Mouse (Mus musculus) stomach, embryonic 15.5 days (tissue): Measurements from ENCODE around the gene Cort. TPM values are rescaled to one million over a fixed set of nuclear protein-coding genes. Genes with fewer than 3 reads are reported as not detected.
A peak's percentile ranks its signal among the peaks of the same experiment; 100 is the strongest.
"Not testable (repeated sequence)": the region's sequence is repeated elsewhere in the genome, so short reads cannot be mapped to it uniquely, and the experiment has no call there.

Source experiments
- ATAC-seq: fragments of 200-750 bp; cut with Nextera tagmentation; 2 replicates; pipeline ENCODE4 v1.8.0; 2017; ENCODE audit warnings: low read depth, moderate number of reproducible peaks, moderate TSS enrichment; ENCODE audit not compliant: insufficient read depth, low FRiP score
- H3K27ac ChIP-seq: fragments of 300-500 bp; sonication (generic); 2 replicates; pipeline ENCODE4 v1.5.1; 2015; ENCODE audit warnings: mild to moderate bottlenecking, inconsistent platforms
- H3K27me3 ChIP-seq: fragments of 300-500 bp; sonication (generic); replicated peaks from 2 replicates; pipeline ENCODE4 v1.6.1; 2015; ENCODE audit warnings: inconsistent platforms
- H3K36me3 ChIP-seq: fragments of 300-500 bp; sonication (generic); 2 replicates; pipeline ENCODE4 v1.6.1; 2015; ENCODE audit warnings: inconsistent platforms
- H3K4me1 ChIP-seq: fragments of 300-500 bp; sonication (generic); 2 replicates; pipeline ENCODE4 v1.6.1; 2015; ENCODE audit warnings: inconsistent platforms
- H3K4me2 ChIP-seq: fragments of 300-500 bp; sonication (generic); 2 replicates; pipeline ENCODE4 v1.6.1; 2015; ENCODE audit warnings: mild to moderate bottlenecking, inconsistent platforms
- H3K4me3 ChIP-seq: fragments of 300-500 bp; sonication (generic); replicated peaks from 2 replicates; pipeline ENCODE4 v1.5.1; 2015; ENCODE audit warnings: inconsistent platforms
- H3K9ac ChIP-seq: fragments of 300-500 bp; sonication (generic); 2 replicates; pipeline ENCODE4 v1.6.1; 2015; ENCODE audit warnings: inconsistent platforms
- H3K9me3 ChIP-seq: fragments of 300-500 bp; sonication (generic); 2 replicates; pipeline ENCODE4 v1.6.1; 2016; ENCODE audit warnings: inconsistent platforms
- WGBS: fragments of 180-500 bp; shearing (Covaris S2); methylation state at CpG from one replicate; pipeline ENCODE4 v1.1.7; 2015; 5-methylcytosine and 5-hydroxymethylcytosine counted together
- polyA plus RNA-seq: library from polyadenylated mRNA; unstranded; fragments of >200 nt; fragmentation: Nextera tagmentation; extraction: Ambion mirVana; gene quantifications from 2 replicates; pipeline ENCODE4 v1.2.1, GENCODE M21; 2015

The Cort gene
- polyA plus RNA-seq, 1 experiment from 2014 or later: 0.41 TPM

DNA sequence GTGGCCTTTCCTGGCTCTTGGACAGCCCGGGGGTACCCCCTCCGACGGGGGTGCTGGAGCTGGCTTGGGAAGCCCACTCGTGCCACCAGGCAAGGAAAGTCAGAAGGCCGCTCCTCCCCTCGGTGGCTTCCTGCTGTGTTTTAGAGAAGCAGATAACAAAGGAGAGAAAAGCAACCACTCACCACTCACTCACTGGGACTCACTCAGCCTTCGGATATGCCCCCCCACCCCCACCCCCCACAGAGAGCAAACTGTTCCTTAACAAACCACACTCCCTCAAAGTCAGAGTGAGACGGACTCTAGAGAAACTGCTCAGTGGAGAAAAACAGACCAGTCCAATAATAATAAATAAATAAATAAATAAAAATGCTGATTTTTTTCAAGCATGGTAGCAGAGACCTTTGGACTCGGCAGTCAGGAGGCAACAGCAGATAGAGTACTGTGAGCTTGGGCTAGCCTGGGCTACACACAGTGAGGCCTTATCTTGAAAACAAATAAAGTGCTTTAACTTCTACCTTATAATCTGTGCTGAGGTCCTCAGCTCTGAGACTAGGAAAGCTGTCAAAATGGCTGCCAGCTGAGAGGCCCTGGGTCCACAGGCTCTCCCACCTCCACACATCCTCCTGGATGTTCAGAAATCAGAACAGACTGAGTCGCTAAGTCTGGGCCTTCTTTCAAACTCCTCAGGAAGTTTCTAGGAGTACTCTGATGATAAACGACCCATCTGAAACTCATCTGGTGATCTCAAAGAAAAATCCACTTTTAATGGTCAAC is 1.0 kb downstream of the Cort start:
- no peaks in the 10 kb centered on the region for H3K27me3 ChIP-seq
- no peak overlapping the region for H3K27ac ChIP-seq
- ATAC-seq: no peak
- no peaks in the 10 kb centered on the region for H3K36me3 ChIP-seq
- H3K4me2 ChIP-seq: no peak overlapping the region
- H3K9ac ChIP-seq: no peak overlapping the region
- 69% methylated on average over 11 of the region's 11 CpGs for WGBS
- no peak overlapping the region for H3K4me3 ChIP-seq
- peaks cover 4% of the 10 kb centered on the region; the same call in 1 of the 2 replicates for H3K4me1 ChIP-seq
- H3K9me3 ChIP-seq: no peaks in the 10 kb centered on the region

- Histone ChIP-seq H3K9me3 (no peaks in the 10 kb centered on the region), H3K27ac (no peak overlapping the region), H3K4me2 (no peak overlapping the region), H3K27me3 (no peaks in the 10 kb centered on the region), H3K4me3 (no peak overlapping the region), H3K36me3 (no peaks in the 10 kb centered on the region), H3K4me1 (peaks cover 4% of the 10 kb centered on the region; the same call in 1 of the 2 replicates), H3K9ac (no peak overlapping the region)
- 53% methylated on average over 5 of the region's 5 CpGs for WGBS
- no peak; the same call in 1 of the 2 replicates for ATAC-seq
Observed at GRCm38 (mm10) chr4:149123432-149123831, 3.1 kb downstream of the Cort start.

DNA sequence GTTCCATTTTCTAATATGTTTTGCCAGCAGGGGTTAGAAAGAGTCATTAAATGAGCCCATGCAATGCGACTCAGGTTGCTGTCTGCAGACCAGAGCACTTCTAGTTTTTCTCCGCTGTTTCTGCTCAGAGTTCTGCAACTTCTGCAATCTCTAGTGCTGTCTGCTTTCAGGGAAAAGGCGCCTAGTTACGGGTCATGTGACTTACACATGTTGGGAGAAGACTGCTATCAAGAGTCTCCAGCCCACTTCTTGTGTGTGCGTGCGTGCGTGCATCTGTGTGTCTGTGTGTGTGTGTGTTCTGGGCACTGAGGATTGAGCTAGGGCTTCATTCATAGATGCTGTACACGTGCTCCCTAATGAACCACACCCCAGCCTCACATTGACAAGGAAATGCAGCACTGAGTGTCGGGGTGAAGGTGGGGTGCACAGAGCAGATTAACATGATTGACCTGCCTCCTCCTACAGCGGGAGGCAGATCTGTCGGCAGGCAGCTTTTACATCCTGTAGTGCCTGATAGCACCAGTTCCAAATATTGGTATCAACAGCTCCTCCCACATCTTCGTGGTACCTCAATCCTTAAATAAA is 6.5 kb downstream of the Cort start:
- not testable (repeated sequence) for H3K9ac ChIP-seq, H3K27ac ChIP-seq, H3K4me3 ChIP-seq, H3K36me3 ChIP-seq, ATAC-seq, H3K27me3 ChIP-seq, H3K4me1 ChIP-seq, H3K9me3 ChIP-seq, H3K4me2 ChIP-seq
- WGBS: 76% methylated on average over 12 of the region's 12 CpGs

GRCm38 (mm10) chr4:149103875-149104561 is 22.5 kb downstream of the Cort start, which contains the start of gene Dffa:
Dffa (plus strand) TSS chr4:149104146.
- ATAC-seq: peak; percentile 80
- Histone ChIP-seq H3K4me1 (peaks cover 6% of the 10 kb centered on the region; the same call in 1 of the 2 replicates), H3K9me3 (no peaks in the 10 kb centered on the region), H3K4me3 (peak within 1 kb of the TSS; percentile 77), H3K4me2 (peak within 1 kb of the TSS; percentile 84), H3K27me3 (no peaks in the 10 kb centered on the region), H3K27ac (no peak within 1 kb of the TSS), H3K9ac (peak within 1 kb of the TSS; percentile 55), H3K36me3 (0 out of 2 replicates have a peak, but pooled peaks cover 11% of the 10 kb centered on the region)
- 1% methylated on average over 35 of the region's 35 CpGs for WGBS

GRCm38 (mm10) chr4:149101456-149101855 is 25.1 kb downstream of the Cort start:
- WGBS: 86% methylated on average over 3 of the region's 3 CpGs
- Histone ChIP-seq H3K4me3 (no peak overlapping the region), H3K36me3 (no peaks in the 10 kb centered on the region), H3K27ac (no peak overlapping the region), H3K27me3 (no peaks in the 10 kb centered on the region), H3K9ac (no peak overlapping the region), H3K9me3 (no peaks in the 10 kb centered on the region), H3K4me2 (no peak overlapping the region), H3K4me1 (peaks cover 18% of the 10 kb centered on the region)
- ATAC-seq: no peak

- not testable (repeated sequence) for H3K27me3 ChIP-seq, H3K9ac ChIP-seq, H3K36me3 ChIP-seq, H3K27ac ChIP-seq, ATAC-seq, H3K4me2 ChIP-seq, H3K4me3 ChIP-seq, H3K9me3 ChIP-seq
- 86% methylated on average over 12 of the region's 12 CpGs for WGBS
- peaks cover 18% of the 10 kb centered on the region for H3K4me1 ChIP-seq
Observed at GRCm38 (mm10) chr4:149100449-149100848, 26.1 kb downstream of the Cort start.

GRCm38 (mm10) chr4:149099369-149100017 is 27.1 kb downstream of the Cort start, which contains the start of gene Pex14:
Pex14 (minus strand) TSS chr4:149099876.
- Histone ChIP-seq H3K27ac (peak within 1 kb of the TSS; percentile 48), H3K4me2 (peak within 1 kb of the TSS; percentile 92), H3K36me3 (no peaks in the 10 kb centered on the region), H3K9me3 (no peaks in the 10 kb centered on the region), H3K4me1 (peaks cover 13% of the 10 kb centered on the region), H3K9ac (peak within 1 kb of the TSS; percentile 89), H3K4me3 (peak within 1 kb of the TSS; percentile 99), H3K27me3 (no peaks in the 10 kb centered on the region)
- under 1% methylated on average over 49 of the region's 50 CpGs for WGBS
- ATAC-seq: peak; percentile 81

GRCm38 (mm10) chr4:149098571-149098970 is 28.0 kb downstream of the Cort start:
- Histone ChIP-seq H3K27ac (no peak overlapping the region), H3K36me3 (0 out of 2 replicates have a peak, but pooled peaks cover 4% of the 10 kb centered on the region), H3K4me1 (peaks cover 11% of the 10 kb centered on the region), H3K9ac (peak overlapping the region; percentile 89; the same call in 1 of the 2 replicates), H3K27me3 (no peaks in the 10 kb centered on the region), H3K4me2 (peak overlapping the region; percentile 92), H3K4me3 (peak overlapping the region; percentile 99), H3K9me3 (no peaks in the 10 kb centered on the region)
- ATAC-seq: no peak
- WGBS: 14% methylated on average over 11 of the region's 11 CpGs

- Histone ChIP-seq H3K4me3 (peak overlapping the region; percentile 99; the same call in 1 of the 2 replicates), H3K27me3 (no peaks in the 10 kb centered on the region), H3K27ac (no peak overlapping the region), H3K9me3 (no peaks in the 10 kb centered on the region), H3K36me3 (0 out of 2 replicates have a peak, but pooled peaks cover 4% of the 10 kb centered on the region), H3K4me2 (peak overlapping the region; percentile 92), H3K4me1 (peaks cover 11% of the 10 kb centered on the region), H3K9ac (no peak overlapping the region)
- 76% methylated on average over 3 of the region's 3 CpGs for WGBS
- ATAC-seq: no peak
Observed at GRCm38 (mm10) chr4:149097956-149098355, 28.6 kb downstream of the Cort start.

GRCm38 (mm10) chr4:149091364-149091763 is 35.2 kb downstream of the Cort start:
- WGBS: 82% methylated on average over 8 of the region's 8 CpGs
- Histone ChIP-seq H3K9ac (no peak overlapping the region), H3K9me3 (no peaks in the 10 kb centered on the region), H3K27me3 (no peaks in the 10 kb centered on the region), H3K4me2 (no peak overlapping the region), H3K27ac (no peak overlapping the region), H3K36me3 (peaks cover 4% of the 10 kb centered on the region; the same call in 1 of the 2 replicates), H3K4me1 (no peaks in the 10 kb centered on the region), H3K4me3 (no peak overlapping the region)
- ATAC-seq: no peak

- Histone ChIP-seq H3K27ac (no peak overlapping the region), H3K9me3 (no peaks in the 10 kb centered on the region), H3K4me3 (no peak overlapping the region), H3K27me3 (no peaks in the 10 kb centered on the region), H3K4me1 (0 out of 2 replicates have a peak, but pooled peaks cover 8% of the 10 kb centered on the region), H3K9ac (no peak overlapping the region), H3K36me3 (no peaks in the 10 kb centered on the region; the same call in 1 of the 2 replicates), H3K4me2 (no peak overlapping the region)
- 76% methylated on average over 5 of the region's 5 CpGs for WGBS
- ATAC-seq: no peak
Observed at GRCm38 (mm10) chr4:149085381-149085780, 41.2 kb downstream of the Cort start.
